Mouse (Mus musculus): ENCODE data around the gene Chia1. TPM values are rescaled to one million over a fixed set of nuclear protein-coding genes. Genes with fewer than 3 reads are reported as not detected.

The Chia1 gene
- polyA plus RNA-seq, 1 experiment from 2014 or later, result 0.19 TPM

Other genes with a start within 250 kb of the Chia1 start
- not detected in 2 replicates for gene Adora3, start 242.4 kb upstream of the Chia1 start, polyA plus RNA-seq (2014; fragmentation: Nextera tagmentation; extraction: Ambion mirVana)
- 0.26 and 0.41 TPM in 2 replicates for gene Tmigd3, start 242.3 kb upstream of the Chia1 start, polyA plus RNA-seq (2014; fragmentation: Nextera tagmentation; extraction: Ambion mirVana)
- gene I830077J02Rik, start 180.6 kb upstream of the Chia1 start, polyA plus RNA-seq (2014; fragmentation: Nextera tagmentation; extraction: Ambion mirVana), result 1.5 and 1.8 TPM in 2 replicates
- gene Wdr77, start 153.9 kb upstream of the Chia1 start, polyA plus RNA-seq (2014; fragmentation: Nextera tagmentation; extraction: Ambion mirVana), result 83.4 and 91.9 TPM in 2 replicates
- 903 and 907 TPM in 2 replicates for gene Atp5f1, start 153.1 kb upstream of the Chia1 start, polyA plus RNA-seq (2014; fragmentation: Nextera tagmentation; extraction: Ambion mirVana)
- gene Ovgp1, start 139.5 kb upstream of the Chia1 start, polyA plus RNA-seq (2014; fragmentation: Nextera tagmentation; extraction: Ambion mirVana), result 1.2 and 1.8 TPM in 2 replicates
- gene Pifo, start 98.6 kb upstream of the Chia1 start, polyA plus RNA-seq (2014; fragmentation: Nextera tagmentation; extraction: Ambion mirVana), result not detected in 2 replicates
- 0.34 TPM in 1 of 2 replicates, not detected in the other for gene Chil5, start 80.4 kb upstream of the Chia1 start, polyA plus RNA-seq (2014; fragmentation: Nextera tagmentation; extraction: Ambion mirVana)
- gene Chil3, start 54.3 kb downstream of the Chia1 start, polyA plus RNA-seq (2014; fragmentation: Nextera tagmentation; extraction: Ambion mirVana), result not detected in 2 replicates
- not detected in 2 replicates for gene Chil4, start 106.3 kb downstream of the Chia1 start, polyA plus RNA-seq (2014; fragmentation: Nextera tagmentation; extraction: Ambion mirVana)

Measured in heart, embryonic 14.5 days (tissue).